Mouse (Mus musculus) heart, adult 2 months (tissue): ENCODE measurements around the gene Kdm6b.

ENCODE experiments used
- CTCF ChIP-seq: fragments of 200-600 bp; IDR thresholded peaks from 2 replicates; pipeline ENCODE4 v1.8.1; 2022; ENCODE audit warnings: antibody characterized with exemption, mild to moderate bottlenecking, moderate library complexity
- POLR2A ChIP-seq: fragments of 200-500 bp; IDR thresholded peaks from 2 replicates; pipeline ENCODE4 v1.6.1; 2011; ENCODE audit warnings: mild to moderate bottlenecking, low read depth, low read length, control low read depth; ENCODE audit not compliant: insufficient read depth

DNA sequence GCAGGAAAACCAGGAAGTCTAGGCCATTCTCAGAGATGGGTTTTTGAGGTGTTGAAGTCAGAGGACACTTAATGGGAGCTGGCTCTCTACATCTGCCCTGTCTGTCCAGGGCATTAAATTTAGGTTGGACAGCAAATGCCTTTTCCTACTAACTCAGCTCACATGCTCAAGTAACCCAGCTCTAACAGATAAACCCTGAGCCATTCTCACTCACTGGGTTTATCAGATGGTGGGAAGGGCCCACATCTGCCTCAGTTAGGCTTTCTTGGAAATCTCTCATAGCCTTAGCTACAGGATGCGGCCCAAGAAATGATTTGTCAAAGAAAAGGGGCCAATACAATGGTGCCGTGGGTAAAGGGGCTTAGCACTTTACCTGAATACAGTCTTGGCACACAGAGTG lies 12.8 kb upstream of the Kdm6b start:
- TF ChIP-seq POLR2A (no peak), CTCF (no peak)
